Mouse (Mus musculus) embryonic stem cell, embryonic (primary cell): ENCODE results near the gene Rps6kb1.

Experiments
- CTCF ChIA-PET, 4 experiments: fragments of 300-600 bp in 2 of 4; fragments of 350-600 bp in 2 of 4; sonication (Branson Sonifier 250); formaldehyde crosslinking; loops; one replicate each; lab custom pipeline; 2022; ENCODE audit warnings: inconsistent platforms in 2 of 4; lab: Charles Lee
- POLR2A ChIA-PET, 4 experiments: fragments of 300-600 bp in 2 of 4; fragments of 350-600 bp in 2 of 4; sonication (Branson Sonifier 250); formaldehyde crosslinking; loops; one replicate each; lab custom pipeline; 2022; ENCODE audit warnings: antibody characterized with exemption in 4 of 4, inconsistent platforms in 1 of 4; lab: Charles Lee

Gene Rps6kb1

DNA sequence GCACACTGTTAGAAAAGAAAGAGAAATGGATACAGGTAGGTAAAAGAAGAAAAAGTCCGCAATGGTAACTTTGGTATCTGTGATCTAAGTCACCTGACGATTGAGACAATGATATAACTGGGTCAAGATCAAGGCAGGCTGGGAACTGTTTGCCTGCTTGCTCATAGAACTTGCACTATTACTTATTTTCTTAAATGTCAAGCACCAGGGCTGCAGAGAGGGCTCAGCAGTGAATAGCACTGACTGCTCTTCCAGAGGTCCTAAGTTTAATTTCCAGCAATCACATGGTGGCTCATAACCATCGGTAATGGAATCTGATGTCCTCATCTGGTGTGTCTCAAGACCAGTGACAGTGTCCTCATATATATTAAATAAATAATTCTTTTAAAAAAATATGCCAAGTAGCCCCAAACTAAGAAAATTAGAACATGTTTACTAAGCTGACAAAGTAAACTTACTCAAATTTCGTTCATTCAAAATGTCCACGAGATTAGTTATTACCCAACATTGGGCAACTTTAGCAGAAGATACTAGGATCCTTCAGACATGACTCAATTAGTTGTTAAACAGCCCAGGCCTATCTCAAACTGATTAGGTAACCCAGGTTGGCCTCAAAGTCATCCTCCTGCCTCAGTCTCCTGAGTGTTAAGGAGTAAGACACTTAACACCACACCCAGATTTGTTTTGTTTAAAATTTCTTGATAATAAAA, 10.2 kb downstream of the Rps6kb1 start:
- ChIA-PET POLR2A (interaction anchor here (0.8 to 4.1 kb wide), 7 partner anchors 10 to 42 kb away, joined by 3 to 27 read pairs (median 6); partner anchors contain the start of genes Rps6kb1 (in 4 of the 4) and Tubd1 (in 4 of the 4)), CTCF (interaction anchor here in 1 of 4 experiments (3.9 kb wide), 1 partner anchor 10 kb away, joined by 14 read pairs; the partner anchor contains the start of genes Rps6kb1 and Tubd1)

DNA sequence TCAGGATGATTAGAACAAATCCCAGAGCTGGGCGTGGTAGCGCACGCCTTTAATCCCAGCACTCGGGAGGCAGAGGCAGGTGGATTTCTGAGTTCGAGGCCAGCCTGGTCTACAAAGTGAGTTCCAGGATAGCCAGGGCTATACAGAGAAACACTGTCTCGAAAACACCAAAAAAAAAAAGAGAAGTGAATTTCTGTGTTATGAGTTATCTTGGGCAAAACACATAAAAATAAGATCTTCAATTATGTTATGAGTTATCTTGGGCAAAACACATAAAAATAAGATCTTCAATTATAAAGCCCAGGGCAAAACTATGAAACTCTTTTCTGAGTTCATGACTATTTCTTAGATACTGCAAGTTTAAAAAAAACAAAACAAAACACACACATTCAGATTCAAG, 11.3 kb downstream of the Rps6kb1 start:
- CTCF ChIA-PET: interaction anchor here in 3 of 4 experiments (0.6 to 3.9 kb wide), 7 partner anchors 11 to 488 kb away, joined by 3 to 14 read pairs (median 3); partner anchors contain the start of genes Rps6kb1 (in 1 of the 3) and Tubd1 (in 1 of the 3)
- POLR2A ChIA-PET: interaction anchor here (0.5 to 4.1 kb wide), 6 partner anchors 11 to 575 kb away, joined by 3 to 19 read pairs (median 5); partner anchors contain the start of genes Rps6kb1 (in 4 of the 4), Tubd1 (in 4 of the 4) and Prr11 (in 1 of the 4)

DNA sequence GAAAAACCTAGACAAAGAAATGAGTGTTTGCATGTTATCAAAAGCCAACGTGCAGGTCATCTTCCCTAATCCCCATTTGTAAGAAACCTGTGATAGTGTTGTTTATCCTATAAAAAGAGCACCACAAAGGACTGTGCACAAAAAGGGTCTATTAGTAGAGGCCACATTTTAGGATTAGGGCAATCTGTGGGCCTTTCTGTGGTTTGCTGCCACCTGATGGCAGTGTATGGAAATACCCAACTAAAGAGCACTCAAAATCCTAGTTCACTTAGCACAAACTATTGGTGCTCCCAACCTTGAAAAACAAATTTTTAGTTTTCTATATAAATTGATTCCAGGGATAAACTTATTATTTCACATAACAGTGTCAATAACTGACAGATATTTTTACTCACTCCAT, 11.8 kb downstream of the Rps6kb1 start:
- ChIA-PET POLR2A (interaction anchor here in 3 of 4 experiments (0.8 to 4.1 kb wide), 4 partner anchors 11 to 576 kb away, joined by 4 to 19 read pairs (median 14); partner anchors contain the start of genes Rps6kb1 (in 2 of the 3), Tubd1 (in 2 of the 3) and Prr11 (in 1 of the 3)), CTCF (interaction anchor here in 3 of 4 experiments (0.6 to 3.9 kb wide), 7 partner anchors 11 to 488 kb away, joined by 3 to 14 read pairs (median 3); partner anchors contain the start of genes Rps6kb1 (in 1 of the 3) and Tubd1 (in 1 of the 3))

DNA sequence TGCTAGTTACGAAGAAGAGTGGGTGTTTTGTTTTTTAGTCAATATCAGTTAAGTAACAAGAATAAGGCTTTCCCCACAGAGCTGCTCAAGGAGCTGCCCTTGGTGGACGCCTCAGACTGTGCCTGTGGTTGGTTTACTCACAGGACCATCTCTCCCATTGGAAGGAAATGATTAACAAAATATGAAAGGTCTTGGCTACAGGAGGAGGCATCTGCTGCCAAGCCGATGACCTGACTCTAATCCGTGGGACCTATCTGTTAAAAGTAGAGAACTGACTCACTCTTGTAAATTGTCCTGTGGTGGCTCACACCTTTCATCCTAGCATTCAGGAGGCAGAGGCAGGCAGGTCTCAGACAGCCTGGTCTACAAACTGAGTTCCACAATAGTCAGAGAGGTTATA, 17.1 kb downstream of the Rps6kb1 start:
- POLR2A ChIA-PET: interaction anchor here in 3 of 4 experiments (0.7 to 1.2 kb wide), 5 partner anchors 17 to 877 kb away, joined by 3 read pairs; partner anchors contain the start of gene Rps6kb1 (in 2 of the 3)
- CTCF ChIA-PET: interaction anchor here in 1 of 4 experiments (0.6 kb wide), 1 partner anchor 12 kb away, joined by 4 read pairs; no protein-coding TSS in a partner anchor

DNA sequence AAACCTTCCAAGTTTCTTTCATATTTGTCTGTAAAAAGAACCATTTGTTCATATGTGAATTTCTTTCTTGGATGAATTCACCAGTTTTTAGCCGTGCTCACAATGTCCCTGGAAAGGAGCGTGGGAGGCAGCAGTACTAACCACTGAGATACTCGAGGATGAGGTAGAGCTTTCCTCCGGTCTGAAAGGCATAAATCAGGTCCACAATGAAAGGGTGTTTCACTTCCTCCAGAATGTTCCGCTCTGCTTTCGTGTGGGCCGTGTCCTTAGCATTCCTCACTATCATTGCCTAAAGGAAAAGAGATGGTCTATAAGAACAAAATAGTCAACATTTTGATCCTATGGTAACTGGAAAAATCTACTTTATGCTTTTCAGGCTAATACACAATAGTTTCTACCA, 24.9 kb downstream of the Rps6kb1 start:
- ChIA-PET CTCF (no interaction called here), POLR2A (interaction anchor here in 2 of 4 experiments (0.9 to 2.7 kb wide), 3 partner anchors 10 to 25 kb away, joined by 3 to 10 read pairs (median 4); partner anchors contain the start of genes Rps6kb1 (in 2 of the 2) and Tubd1 (in 2 of the 2))

DNA sequence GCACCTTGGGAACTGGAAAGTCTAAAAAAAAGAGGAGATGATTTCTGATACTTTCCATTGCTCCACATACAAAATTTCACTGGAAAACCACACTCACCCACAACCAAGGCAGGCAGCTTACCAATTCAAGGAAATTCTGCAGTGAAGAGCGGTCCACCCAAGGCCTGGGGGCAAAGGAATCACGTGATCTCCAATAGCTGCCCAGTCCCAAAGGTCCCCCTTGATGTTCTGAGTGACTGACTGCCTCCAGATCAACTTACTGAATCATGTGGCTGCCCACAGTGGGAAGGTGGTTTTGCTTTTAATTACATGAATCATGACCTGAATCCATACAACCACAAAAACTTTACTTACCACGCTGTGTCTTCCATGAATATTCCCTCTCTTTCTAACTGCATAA, 27.4 kb downstream of the Rps6kb1 start:
- ChIA-PET CTCF (no interaction called here), POLR2A (interaction anchor here in 1 of 4 experiments (1.1 to 1.7 kb wide), 3 partner anchors 14 to 27 kb away, joined by 3 to 5 read pairs (median 4); partner anchors contain the start of genes Rps6kb1 and Tubd1)

DNA sequence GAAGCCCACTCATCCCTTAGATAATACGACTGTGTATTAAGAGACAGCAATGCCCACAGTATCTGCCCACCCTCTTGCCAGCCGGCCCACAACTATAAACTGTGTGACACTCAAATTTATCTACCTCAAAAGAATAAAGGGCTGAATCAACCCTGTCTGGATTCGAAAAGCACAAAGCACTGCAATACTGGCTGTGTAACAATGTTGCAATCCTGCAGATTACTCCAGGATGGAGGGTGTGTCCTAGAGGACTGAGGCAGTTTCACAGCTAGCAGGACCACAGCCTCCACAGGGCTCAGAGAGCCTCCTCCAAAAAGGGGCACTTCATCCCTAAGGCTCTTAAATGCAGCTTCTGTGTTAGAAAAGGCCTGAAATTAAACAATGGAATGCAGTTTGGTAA, 28.0 kb downstream of the Rps6kb1 start:
- ChIA-PET POLR2A (interaction anchor here in 1 of 4 experiments (0.8 to 4.0 kb wide), 6 partner anchors 11 to 167 kb away, joined by 3 to 22 read pairs (median 4); partner anchors contain the start of genes Ptrh2, Rps6kb1, Tubd1 and Vmp1), CTCF (no interaction called here)

DNA sequence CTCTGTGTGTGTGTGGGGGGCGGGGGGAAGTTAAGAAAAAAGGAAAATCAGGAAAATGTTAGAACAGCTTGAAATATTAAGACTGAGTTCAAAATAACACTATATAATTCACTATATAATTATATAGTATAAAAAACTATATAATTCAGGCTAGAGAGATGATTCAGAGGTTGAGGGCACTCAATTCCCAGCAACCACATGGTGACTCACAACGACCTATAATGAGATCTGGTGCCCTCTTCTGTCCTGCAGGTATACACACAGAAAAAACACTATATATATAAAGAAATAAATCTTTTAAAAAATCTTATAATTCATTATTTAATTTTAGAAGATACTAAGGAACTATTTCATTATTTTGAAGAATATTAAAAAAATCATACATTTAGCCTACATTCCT, 36.6 kb downstream of the Rps6kb1 start:
- ChIA-PET POLR2A (interaction anchor here in 2 of 4 experiments (0.6 to 2.9 kb wide), 4 partner anchors 20 to 319 kb away, joined by 3 to 10 read pairs (median 4); partner anchors contain the start of genes Rps6kb1 (in 1 of the 2) and Tubd1 (in 1 of the 2)), CTCF (interaction anchor here in 2 of 4 experiments (0.6 to 1.2 kb wide), 2 partner anchors 146 to 861 kb away, joined by 3 to 4 read pairs; no protein-coding TSS in a partner anchor)

DNA sequence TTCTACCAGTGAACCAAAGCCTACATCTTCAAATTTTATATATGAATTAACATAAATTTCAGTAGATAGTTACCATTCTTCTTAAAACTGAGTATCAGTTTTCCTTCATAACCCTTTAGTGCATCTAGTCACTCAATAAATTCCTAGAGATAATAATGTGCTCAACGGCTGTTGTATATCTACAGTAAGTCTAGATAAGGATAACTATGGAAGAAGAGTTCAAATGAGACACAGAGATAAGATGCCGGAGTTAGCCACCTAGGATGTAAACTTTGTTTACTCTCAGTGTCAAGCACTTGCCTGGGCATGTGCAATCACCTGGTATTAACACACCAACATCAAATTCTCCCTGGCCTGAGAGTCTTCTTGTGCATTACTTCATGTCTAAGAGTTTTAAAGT, 37.3 kb downstream of the Rps6kb1 start:
- CTCF ChIA-PET: interaction anchor here in 1 of 4 experiments (0.6 kb wide), 1 partner anchor 860 kb away, joined by 3 read pairs; no protein-coding TSS in a partner anchor
- POLR2A ChIA-PET: interaction anchor here in 2 of 4 experiments (0.6 to 1.3 kb wide), 2 partner anchors 15 to 80 kb away, joined by 3 to 4 read pairs; no protein-coding TSS in a partner anchor

DNA sequence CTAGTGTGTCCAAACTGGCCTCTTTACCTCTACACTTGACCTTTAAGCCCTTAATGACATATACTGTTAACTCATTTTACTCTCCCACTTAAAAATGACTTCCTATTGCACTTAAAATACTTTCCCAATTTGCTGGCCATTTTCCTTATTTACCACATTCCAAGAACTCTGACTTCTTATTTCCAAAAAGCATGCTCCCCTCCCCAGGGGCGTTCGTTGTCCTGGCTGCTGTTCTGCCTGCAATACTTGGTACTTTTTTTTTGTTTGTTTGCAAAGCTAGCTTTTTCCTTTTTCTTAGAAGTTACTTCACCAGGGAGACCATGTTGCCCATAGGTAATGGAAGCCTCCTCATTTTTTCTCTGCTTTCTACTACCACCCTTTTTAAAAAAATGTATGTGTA, 41.5 kb downstream of the Rps6kb1 start:
- CTCF ChIA-PET: interaction anchor here in 1 of 4 experiments (0.7 kb wide), 1 partner anchor 32 kb away, joined by 8 read pairs; no protein-coding TSS in a partner anchor

DNA sequence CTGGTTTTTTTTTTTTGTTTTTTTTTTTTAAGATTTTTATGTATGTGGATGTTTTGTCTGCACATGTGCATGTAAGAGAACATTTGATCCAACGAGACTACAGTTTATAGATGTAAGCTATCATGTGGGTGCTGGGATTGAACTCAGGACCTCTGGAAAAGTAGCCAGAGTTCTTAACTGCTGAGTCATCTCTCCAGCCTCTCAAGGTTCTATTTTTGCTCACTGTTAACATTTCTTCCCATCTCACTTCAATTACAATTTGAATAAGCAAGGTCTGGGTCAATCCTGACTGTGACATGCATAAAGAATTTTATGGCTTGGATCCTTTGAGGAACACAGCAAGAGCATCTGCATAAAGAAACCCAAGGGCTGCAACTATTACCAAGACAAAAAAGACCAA, 43.8 kb downstream of the Rps6kb1 start:
- ChIA-PET CTCF (interaction anchor here in 1 of 4 experiments (0.7 kb wide), 1 partner anchor 763 kb away, joined by 4 read pairs; no protein-coding TSS in a partner anchor), POLR2A (interaction anchor here in 1 of 4 experiments (0.6 to 4.0 kb wide), 10 partner anchors 10 to 925 kb away, joined by 3 to 18 read pairs (median 4); partner anchors contain the start of gene Rnft1)

More for the DNA sequence above, 41.5 kb downstream of the Rps6kb1 start:
- POLR2A ChIA-PET: interaction anchor here in 3 of 4 experiments (0.5 to 4.0 kb wide), 12 partner anchors 12 to 1629 kb away, joined by 3 to 18 read pairs (median 3); partner anchors contain the start of genes Rps6kb1 (in 2 of the 3) and Tubd1 (in 2 of the 3)

DNA sequence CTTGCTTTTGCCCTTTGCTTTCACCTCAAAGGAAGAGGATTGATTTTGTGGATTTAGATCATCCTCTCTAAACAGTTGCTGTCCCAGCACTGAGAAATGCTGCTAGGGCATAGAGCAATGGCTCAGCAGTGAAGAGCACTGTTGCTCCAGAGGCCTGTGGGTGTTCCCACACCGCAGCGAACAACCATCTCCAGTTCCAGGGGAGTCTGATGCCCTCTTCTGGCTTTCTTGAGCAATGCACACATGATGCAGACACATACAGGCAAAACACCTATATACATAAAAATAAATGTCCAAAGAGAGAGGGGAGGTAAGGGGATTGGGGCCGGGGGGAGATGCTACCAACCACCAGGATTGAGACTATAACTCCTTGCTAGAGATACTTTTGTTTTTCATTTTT, 46.7 kb downstream of the Rps6kb1 start:
- CTCF ChIA-PET: interaction anchor here in 1 of 4 experiments (0.6 kb wide), 1 partner anchor 225 kb away, joined by 5 read pairs; no protein-coding TSS in a partner anchor

DNA sequence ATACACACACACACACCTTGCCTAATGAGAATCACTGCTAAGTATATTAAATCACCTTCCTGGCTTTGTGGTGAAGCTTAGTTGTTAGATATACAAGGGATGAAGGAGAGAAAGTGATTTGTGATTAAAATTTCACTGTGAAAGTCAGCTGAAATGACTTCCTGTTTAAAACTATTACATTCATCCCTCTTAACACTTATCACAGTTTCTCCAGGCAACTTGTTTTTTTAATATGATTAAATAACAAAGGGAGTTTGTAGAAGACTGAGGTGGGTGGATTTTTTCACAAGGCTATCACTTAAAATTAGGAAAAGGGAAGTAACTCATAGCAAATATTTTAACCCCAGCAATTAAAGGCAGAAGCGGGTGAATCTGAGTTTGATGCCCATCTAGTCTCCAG, 47.2 kb downstream of the Rps6kb1 start:
- CTCF ChIA-PET: no interaction called here
- POLR2A ChIA-PET: no interaction called here

More for the DNA sequence above, 46.7 kb downstream of the Rps6kb1 start:
- POLR2A ChIA-PET: interaction anchor here in 1 of 4 experiments (1.5 to 1.6 kb wide), 2 partner anchors 46 to 73 kb away, joined by 3 to 7 read pairs; no protein-coding TSS in a partner anchor

DNA sequence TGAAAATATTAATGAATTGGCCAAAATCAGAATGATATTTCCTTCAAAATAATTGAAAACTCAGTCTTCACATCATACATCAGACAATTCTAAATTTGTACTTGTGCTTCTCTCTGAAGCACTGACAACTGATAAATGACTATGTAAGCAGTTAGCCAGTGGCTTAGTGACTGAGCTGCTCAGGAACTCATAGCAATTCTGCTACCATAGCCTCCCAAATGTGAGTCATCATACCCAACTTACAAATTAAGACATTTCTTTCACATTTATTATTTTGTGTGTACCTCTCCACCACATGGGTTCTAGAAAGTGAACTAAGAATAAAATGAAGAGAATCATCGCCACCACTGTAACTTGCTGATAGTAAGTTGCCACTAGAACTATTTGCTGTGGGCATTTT, 53.8 kb downstream of the Rps6kb1 start:
- ChIA-PET CTCF (interaction anchor here in 1 of 4 experiments (0.5 to 1.3 kb wide), 2 partner anchors 24 to 364 kb away, joined by 3 read pairs; no protein-coding TSS in a partner anchor), POLR2A (interaction anchor here in 2 of 4 experiments (0.7 to 3.4 kb wide), 3 partner anchors 10 to 54 kb away, joined by 3 to 18 read pairs (median 5); partner anchors contain the start of genes Rps6kb1 (in 1 of the 2) and Tubd1 (in 1 of the 2))

DNA sequence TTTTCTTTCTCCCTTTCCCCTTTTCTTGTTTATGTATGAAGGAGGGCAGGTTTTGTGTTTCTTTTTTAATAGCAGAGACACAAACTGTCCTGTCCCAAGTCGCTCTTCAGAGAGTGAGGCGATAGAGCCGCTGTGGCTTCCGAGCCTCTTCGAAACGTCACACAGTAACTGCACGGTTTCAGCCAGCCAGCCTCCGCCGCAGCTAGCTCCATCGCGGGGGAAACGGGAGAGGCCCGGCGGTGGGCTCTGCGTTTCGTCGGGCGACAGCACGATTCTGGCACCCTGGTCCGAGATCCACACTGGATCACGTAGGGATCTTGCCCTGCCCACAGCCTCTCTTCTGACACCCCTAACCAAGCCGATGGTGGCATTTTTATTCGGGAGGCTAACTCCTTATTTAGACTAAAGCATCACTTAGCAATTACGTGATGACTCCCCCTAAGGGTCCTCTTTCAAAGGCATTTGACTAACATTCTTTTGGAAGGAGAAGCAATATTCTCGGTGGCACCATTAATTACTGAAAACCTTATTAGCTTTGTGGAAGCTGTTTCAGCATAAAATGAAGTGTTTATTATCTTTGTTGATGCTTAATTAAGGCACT, 59.6 kb downstream of the Rps6kb1 start:
- ChIA-PET POLR2A (interaction anchor here in 3 of 4 experiments (0.5 to 3.1 kb wide), 21 partner anchors 9 to 1266 kb away, joined by 3 to 14 read pairs (median 3); partner anchors contain the start of genes Rps6kb1 (in 3 of the 3), Tubd1 (in 3 of the 3), Cltc (in 1 of the 3) and Ints2 (in 1 of the 3)), CTCF (interaction anchor here in 2 of 4 experiments (0.5 to 1.5 kb wide), 3 partner anchors 16 to 229 kb away, joined by 3 to 6 read pairs (median 5); no protein-coding TSS in a partner anchor)

DNA sequence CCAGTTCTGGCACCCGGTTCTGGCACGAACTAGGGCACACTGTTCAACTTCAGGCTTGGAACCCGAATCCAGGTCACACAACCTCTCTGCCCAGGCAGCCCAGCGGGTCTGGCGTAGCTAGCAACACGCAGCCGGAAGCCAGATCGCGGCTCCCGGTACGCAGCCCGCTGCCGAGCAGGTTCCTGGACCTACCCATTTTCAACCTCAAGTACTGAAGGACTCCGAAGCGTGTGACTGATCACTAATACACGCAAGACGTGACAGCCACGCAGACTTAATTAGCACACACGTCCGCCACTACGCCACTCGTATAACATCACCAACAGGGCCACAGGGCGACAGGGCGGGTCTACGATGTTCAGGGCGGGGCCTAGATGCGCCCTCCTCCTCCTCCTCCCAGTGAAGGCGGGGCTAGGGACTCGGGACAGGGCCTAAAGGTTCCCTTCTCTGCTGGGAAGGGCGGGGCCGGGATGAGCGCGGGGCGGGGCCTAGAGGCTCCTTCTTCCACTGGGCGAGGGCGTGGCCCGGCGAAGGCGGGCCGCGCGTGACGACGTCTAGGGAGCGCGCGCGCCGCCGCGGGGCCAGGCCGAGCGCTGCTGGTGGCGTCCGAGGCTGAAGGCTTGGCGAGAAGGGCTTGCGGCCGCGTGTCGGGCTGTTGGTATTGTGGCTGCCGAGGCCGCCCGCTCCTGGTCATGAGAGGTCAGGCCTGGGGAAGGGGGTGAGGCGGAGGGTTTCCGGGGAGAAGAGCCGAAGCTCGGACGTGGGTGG, 60.3 kb downstream of the Rps6kb1 start, which contains the start of gene Rnft1:
Rnft1 (plus strand) TSS at position 557 of the 768 bp plus-strand sequence.
- ChIA-PET CTCF (interaction anchor here in 2 of 4 experiments (0.6 to 1.5 kb wide), 3 partner anchors 15 to 169 kb away, joined by 4 to 6 read pairs (median 5); no protein-coding TSS in a partner anchor), POLR2A (interaction anchor here in 3 of 4 experiments (0.5 to 3.1 kb wide), 24 partner anchors 8 to 1267 kb away, joined by 3 to 14 read pairs (median 4); partner anchors contain the start of genes Rps6kb1 (in 3 of the 3), Tubd1 (in 3 of the 3), Cltc (in 1 of the 3) and Ppm1d (in 1 of the 3))
